Mouse (Mus musculus) adrenal gland, postnatal 10 days (tissue): Measurements from ENCODE around the gene Ntf5. TPM values are rescaled to one million over a fixed set of nuclear protein-coding genes. Genes with fewer than 3 reads are reported as not detected.
A peak's percentile ranks its signal among the peaks of the same experiment; 100 is the strongest.

Source experiments
- DNase-seq: peaks from one replicate; pipeline ENCODE4 v3.0.0; 2021; ENCODE audit warnings: mixed read lengths
- total RNA-seq, 2 experiments: library from RNA; stranded (reverse); gene quantifications; 2 replicates each; pipeline ENCODE4 v1.2.3; 2021

Gene Ntf5
- total RNA-seq, 2 experiments from 2014 or later, result 0.12 to 0.33 TPM

- DNase-seq, result no peak
Measured at GRCm38 (mm10) chr7:45435038-45435437, 21.5 kb downstream of the Ntf5 start.

- DNase-seq, result no peak
Measured at GRCm38 (mm10) chr7:45436444-45436843, 22.9 kb downstream of the Ntf5 start.

- DNase-seq, result no peak
Measured at GRCm38 (mm10) chr7:45437046-45437445, 23.6 kb downstream of the Ntf5 start.

GRCm38 (mm10) chr7:45437521-45438276 lies 24.2 kb downstream of the Ntf5 start, which contains the start of gene Ruvbl2:
TSS of gene Ruvbl2 (minus strand) at chr7:45438096.
- DNase-seq, result no peak

- no peak for DNase-seq
Measured at GRCm38 (mm10) chr7:45443526-45444420, 30.3 kb downstream of the Ntf5 start.

GRCm38 (mm10) chr7:45446589-45446988 lies 33.1 kb downstream of the Ntf5 start:
- DNase-seq, result no peak

GRCm38 (mm10) chr7:45447325-45447990 lies 34.0 kb downstream of the Ntf5 start:
- DNase-seq, result peak; percentile 66

- no peak for DNase-seq
Measured at GRCm38 (mm10) chr7:45449974-45450373, 36.5 kb downstream of the Ntf5 start.

GRCm38 (mm10) chr7:45451344-45451982 lies 38.0 kb downstream of the Ntf5 start:
- DNase-seq, result peak; percentile 87

- no peak for DNase-seq
Measured at GRCm38 (mm10) chr7:45454971-45455370, 41.5 kb downstream of the Ntf5 start.

GRCm38 (mm10) chr7:45455932-45456696 lies 42.6 kb downstream of the Ntf5 start:
- peak; percentile 19 for DNase-seq

- no peak for DNase-seq
Measured at GRCm38 (mm10) chr7:45456721-45457203, 43.3 kb downstream of the Ntf5 start.

- peak; percentile 40 for DNase-seq
Measured at GRCm38 (mm10) chr7:45457204-45458060, 43.9 kb downstream of the Ntf5 start.

- peak; percentile 86 for DNase-seq
Measured at GRCm38 (mm10) chr7:45458748-45459563, 45.5 kb downstream of the Ntf5 start.

GRCm38 (mm10) chr7:45459564-45460140 lies 46.2 kb downstream of the Ntf5 start, which contains the start of gene Ftl1:
TSS of gene Ftl1 (minus strand) at chr7:45459884.
- DNase-seq, result peak; percentile 97

GRCm38 (mm10) chr7:45460377-45460776 lies 46.9 kb downstream of the Ntf5 start:
- DNase-seq, result peak; percentile 26

GRCm38 (mm10) chr7:45460860-45461314 lies 47.4 kb downstream of the Ntf5 start:
- peak; percentile 83 for DNase-seq

- no peak for DNase-seq
Measured at GRCm38 (mm10) chr7:45461326-45461725, 47.8 kb downstream of the Ntf5 start.

- DNase-seq, result no peak
Measured at GRCm38 (mm10) chr7:45461781-45462180, 48.3 kb downstream of the Ntf5 start.
